ENCODE assay signal across 8 mouse cellular contexts in genomic region chr8:77473373-77473772, GRCm38 (mm10). TPM values are rescaled to one million over a fixed set of nuclear protein-coding genes. Genes with fewer than 3 reads are reported as not detected.
A peak's percentile ranks its signal among the peaks of the same experiment; 100 is the strongest.
DNase-seq lines count a peak whose midpoint lies in the region; ATAC-seq lines count a peak whose summit lies in the region.

No protein-coding gene starts in this region.

- no peaks in the 10 kb centered on the region for H3K9me3 ChIP-seq in embryonic facial prominence, embryonic 11.5 days (replicated peaks; ENCODE audit: control insufficient read depth, low read length)
- no peaks in the 10 kb centered on the region for H3K9me3 ChIP-seq in heart, embryonic 16.5 days (replicated peaks; ENCODE audit: control insufficient read depth, low read length)
- no peaks in the 10 kb centered on the region for H3K9me3 ChIP-seq in limb, embryonic 12.5 days

- no peak overlapping the region for H3K4me2 ChIP-seq in embryonic facial prominence, embryonic 11.5 days (ENCODE audit: low read depth, low read length)
- H3K4me2 ChIP-seq in heart, embryonic 16.5 days (ENCODE audit: low read depth, low read length): peak overlapping the region; percentile 17; the same call in 1 of the 2 replicates
- no peak overlapping the region for H3K4me2 ChIP-seq in limb, embryonic 12.5 days

- no peaks in the 10 kb centered on the region for H3K27me3 ChIP-seq in embryonic facial prominence, embryonic 11.5 days (ENCODE audit: control insufficient read depth, insufficient read depth, low read length)
- H3K27me3 ChIP-seq in heart, embryonic 16.5 days (ENCODE audit: control insufficient read depth, insufficient read depth, low read length): no peaks in the 10 kb centered on the region
- no peaks in the 10 kb centered on the region for H3K27me3 ChIP-seq in limb, embryonic 12.5 days

- DNase-seq in ovary, adult 18-20 months (ENCODE audit: low spot score): peak; percentile 70
- no peak for DNase-seq in ovary, postnatal 10 days (ENCODE audit: low spot score)
- peak; percentile 50 for DNase-seq in embryonic facial prominence, embryonic 11.5 days (ENCODE audit: low spot score)
- no peak for DNase-seq in T-cell, adult 2 months (ENCODE audit: low spot score)
- DNase-seq in layer of hippocampus, postnatal 10 days (ENCODE audit: low spot score in 2 of 2): no peak
- DNase-seq in layer of hippocampus, postnatal 36 days: no peak

- peak; percentile 49; the same call in 1 of the 2 replicates for ATAC-seq in embryonic facial prominence, embryonic 11.5 days (replicated peaks; ENCODE audit: insufficient number of reproducible peaks, low FRiP score, low TSS enrichment, low read depth)
- ATAC-seq in heart, embryonic 16.5 days (replicated peaks; ENCODE audit: extremely low read depth, insufficient read depth, low FRiP score): peak; percentile 84
- ATAC-seq in limb, embryonic 12.5 days (ENCODE audit: insufficient number of reproducible peaks, insufficient read depth, low FRiP score, low TSS enrichment, low read depth): peak; percentile 56

- H3K36me3 ChIP-seq in embryonic facial prominence, embryonic 11.5 days (replicated peaks; ENCODE audit: control insufficient read depth, insufficient read depth, low read depth, low read length): no peaks in the 10 kb centered on the region
- H3K36me3 ChIP-seq in heart, embryonic 16.5 days (ENCODE audit: control insufficient read depth, insufficient read depth): 0 out of 2 replicates have a peak, but pooled peaks cover under 1% of the 10 kb centered on the region
- no peaks in the 10 kb centered on the region for H3K36me3 ChIP-seq in limb, embryonic 12.5 days

- H3K9ac ChIP-seq in embryonic facial prominence, embryonic 11.5 days (replicated peaks; ENCODE audit: low read length): no peak overlapping the region
- no peak overlapping the region for H3K9ac ChIP-seq in heart, embryonic 16.5 days (ENCODE audit: low read length)
- no peak overlapping the region for H3K9ac ChIP-seq in limb, embryonic 12.5 days (replicated peaks)

- H3K4me1 ChIP-seq in embryonic facial prominence, embryonic 11.5 days (ENCODE audit: control insufficient read depth, insufficient read depth, low read length): peaks cover 3% of the 10 kb centered on the region; the same call in 1 of the 2 replicates
- peaks cover 31% of the 10 kb centered on the region for H3K4me1 ChIP-seq in heart, embryonic 16.5 days (ENCODE audit: control insufficient read depth, insufficient read depth, low read length)
- H3K4me1 ChIP-seq in limb, embryonic 12.5 days (replicated peaks): peaks cover 19% of the 10 kb centered on the region

- WGBS in embryonic facial prominence, embryonic 11.5 days: 43% methylated on average over 6 of the region's 6 CpGs
- 25% methylated on average over 6 of the region's 6 CpGs for WGBS in heart, embryonic 16.5 days
- 36% methylated on average over 6 of the region's 6 CpGs for WGBS in limb, embryonic 12.5 days

- H3K27ac ChIP-seq in embryonic facial prominence, embryonic 11.5 days (replicated peaks; ENCODE audit: low read depth, low read length): peak overlapping the region; percentile 1; the same call in 1 of the 2 replicates
- H3K27ac ChIP-seq in heart, embryonic 16.5 days (ENCODE audit: low read length): peak overlapping the region; percentile 92
- peak overlapping the region; percentile 81 for H3K27ac ChIP-seq in limb, embryonic 12.5 days

- no peak overlapping the region for H3K4me3 ChIP-seq in embryonic facial prominence, embryonic 11.5 days (ENCODE audit: low read depth, low read length)
- no peak overlapping the region for H3K4me3 ChIP-seq in heart, embryonic 16.5 days (ENCODE audit: low read length)
- H3K4me3 ChIP-seq in limb, embryonic 12.5 days (replicated peaks): no peak overlapping the region

RNA-seq across cellular contexts. Expression of gene Arhgap10, which starts 44.4 kb away (rescaled TPM):
- polyA plus RNA-seq in embryonic facial prominence, embryonic 11.5 days (2014; fragmentation: Nextera tagmentation; extraction: Ambion mirVana): 23.0 and 26.3 TPM in 2 replicates
- 29.7 and 33.9 TPM in 2 replicates for polyA plus RNA-seq in heart, embryonic 16.5 days (2015; fragmentation: Nextera tagmentation; extraction: Ambion mirVana)
- 36.8 and 39.2 TPM in 2 replicates for polyA plus RNA-seq in limb, embryonic 12.5 days (2016; fragmentation: Nextera tagmentation; extraction: Ambion mirVana)
- total RNA-seq in layer of hippocampus, postnatal 10 days (2021): 1 to 10 TPM; 8.0 to 8.8 TPM
- total RNA-seq in layer of hippocampus, postnatal 36 days (2021): 1 to 10 TPM; 7.8 to 8.9 TPM

Comparison
In these comparisons a context has a peak if more than half of its experiments do, and no peak if none do; other contexts are left out.
1. DNase-seq: peak in ovary, adult 18-20 months (single experiment) and embryonic facial prominence, embryonic 11.5 days (single experiment); none in ovary, postnatal 10 days (single experiment), T-cell, adult 2 months (single experiment), layer of hippocampus, postnatal 10 days (0 of 2) and layer of hippocampus, postnatal 36 days (0 of 2).
2. H3K27ac ChIP-seq: peak in every context shown above with its lines; median percentile 92 in heart, embryonic 16.5 days; 81 in limb, embryonic 12.5 days; 1 in embryonic facial prominence, embryonic 11.5 days.
3. Peak in every context shown above with its lines, with median percentiles within 50 percentile points of each other: ATAC-seq.